Mouse (Mus musculus) CH12.LX (cell line): ENCODE results near the gene Cbfa2t3. TPM values are rescaled to one million over a fixed set of nuclear protein-coding genes. Genes with fewer than 3 reads are reported as not detected.

Experiments used
- DNase-seq: peaks from one replicate; pipeline ENCODE4 v3.0.0-alpha.2; 2013; ENCODE audit errors: extremely low read depth
- H3K27ac ChIP-seq: 2 replicates; pipeline ENCODE4 v1.5.1; 2012; ENCODE audit warnings: low read depth, mild to moderate bottlenecking, control low read depth, moderate library complexity; ENCODE audit not compliant: insufficient read depth
- H3K27me3 ChIP-seq: replicated peaks from 2 replicates; pipeline ENCODE3; 2012; ENCODE audit warnings: inconsistent platforms
- H3K36me3 ChIP-seq, 2 experiments: replicated peaks in 1 of 2; 2 replicates each; pipeline versions ENCODE3 to v1.6.1; 2012; ENCODE audit warnings: inconsistent platforms in 1 of 2, low read length in 1 of 2, mild to moderate bottlenecking in 1 of 2, mixed read lengths in 1 of 2, moderate library complexity in 1 of 2; ENCODE audit not compliant: control insufficient read depth in 1 of 2, insufficient read depth in 1 of 2
- H3K4me1 ChIP-seq, 2 experiments: 2 replicates each; pipeline ENCODE4 v1.6.1; 2012; ENCODE audit warnings: inconsistent platforms in 1 of 2, moderate library complexity in 1 of 2; ENCODE audit not compliant: insufficient read depth in 2 of 2, control insufficient read depth in 1 of 2
- H3K4me2 ChIP-seq: 2 replicates; pipeline ENCODE4 v1.6.1; 2012; ENCODE audit warnings: low read depth, mild to moderate bottlenecking, control low read depth; ENCODE audit not compliant: poor library complexity, insufficient read depth, severe bottlenecking
- H3K4me3 ChIP-seq, 3 experiments: fragments of 150-350 bp in 1 of 3; sonication (generic) in 1 of 3; replicated peaks in 1 of 3; 2 replicates each; pipeline versions ENCODE3 to v1.5.1; 2011 to 2012; ENCODE audit warnings: low read depth in 2 of 3, low read length in 2 of 3, mild to moderate bottlenecking in 2 of 3, moderate library complexity in 2 of 3, control low read depth in 1 of 3, improper control_type of control experiment in 1 of 3, inconsistent platforms in 1 of 3, mixed read lengths in 1 of 3; ENCODE audit not compliant: poor library complexity in 1 of 3
- H3K79me2 ChIP-seq: replicated peaks from 2 replicates; pipeline ENCODE4 v1.6.1; 2012; ENCODE audit warnings: mild to moderate bottlenecking, moderate library complexity; ENCODE audit not compliant: control insufficient read depth, poor library complexity, insufficient read depth, severe bottlenecking; ENCODE audit errors: extremely low read depth
- H3K9ac ChIP-seq: 2 replicates; pipeline ENCODE4 v1.6.1; 2012; ENCODE audit warnings: low read depth, mild to moderate bottlenecking, control low read depth, moderate library complexity; ENCODE audit not compliant: insufficient read depth
- H3K9me3 ChIP-seq: replicated peaks from 2 replicates; pipeline ENCODE3; 2012; ENCODE audit warnings: low read length, inconsistent platforms, mixed read lengths
- BHLHE40 ChIP-seq: IDR thresholded peaks from 2 replicates; pipeline ENCODE4 v1.6.1; 2011; ENCODE audit warnings: mild to moderate bottlenecking, low read depth, low read length, improper control_type of control experiment
- CHD1 ChIP-seq: IDR thresholded peaks from 2 replicates; pipeline ENCODE4 v1.6.1; 2012; ENCODE audit warnings: low read depth, low read length, improper control_type of control experiment, inconsistent platforms
- CHD2 ChIP-seq: IDR thresholded peaks from 2 replicates; pipeline ENCODE4 v1.6.1; 2011; ENCODE audit warnings: low read length, improper control_type of control experiment
- CTCF ChIP-seq, 2 experiments: IDR thresholded peaks in 1 of 2; conservative IDR thresholded peaks in 1 of 2; 2 replicates each; pipeline ENCODE4 v1.5.1; 2011 to 2012; ENCODE audit warnings: low read depth in 2 of 2, low read length in 2 of 2, improper control_type of control experiment in 1 of 2, inconsistent platforms in 1 of 2, mild to moderate bottlenecking in 1 of 2, moderate library complexity in 1 of 2
- E2F4 ChIP-seq: IDR thresholded peaks from 2 replicates; pipeline ENCODE4 v1.6.1; 2011; ENCODE audit warnings: low read depth, low read length, improper control_type of control experiment; ENCODE audit not compliant: insufficient replicate concordance
- ELF1 ChIP-seq: IDR thresholded peaks from 2 replicates; pipeline ENCODE4 v1.6.1; 2014; ENCODE audit warnings: low read depth, mild to moderate bottlenecking, inconsistent platforms, low read length, improper control_type of control experiment
- EP300 ChIP-seq: IDR thresholded peaks from 2 replicates; pipeline ENCODE4 v1.6.1; 2011; ENCODE audit warnings: low read length, improper control_type of control experiment
- ETS1 ChIP-seq: conservative IDR thresholded peaks from 2 replicates; pipeline ENCODE4 v1.6.1; 2012; ENCODE audit warnings: low read depth, mild to moderate bottlenecking, inconsistent platforms, low read length, improper control_type of control experiment, moderate library complexity
- GABPA ChIP-seq: IDR thresholded peaks from 2 replicates; pipeline ENCODE4 v1.6.1; 2012; ENCODE audit warnings: low read depth, low read length, improper control_type of control experiment, inconsistent platforms; ENCODE audit not compliant: insufficient replicate concordance
- HCFC1 ChIP-seq: IDR thresholded peaks from 2 replicates; pipeline ENCODE4 v1.6.1; 2012; ENCODE audit warnings: low read depth, mild to moderate bottlenecking, inconsistent platforms, low read length, improper control_type of control experiment
- IRF4 ChIP-seq: IDR thresholded peaks from 2 replicates; pipeline ENCODE4 v1.6.1; 2014; ENCODE audit warnings: low read depth, mild to moderate bottlenecking, inconsistent platforms, low read length, improper control_type of control experiment
- JUND ChIP-seq: conservative IDR thresholded peaks from 2 replicates; pipeline ENCODE4 v1.6.1; 2011; ENCODE audit warnings: low read depth, low read length, improper control_type of control experiment
- KAT2A ChIP-seq: IDR thresholded peaks from 2 replicates; pipeline ENCODE4 v1.6.1; 2012; ENCODE audit warnings: low read length, improper control_type of control experiment, inconsistent platforms; ENCODE audit not compliant: insufficient replicate concordance
- MAFK ChIP-seq: IDR thresholded peaks from 2 replicates; pipeline ENCODE4 v1.6.1; 2011; ENCODE audit warnings: low read length, improper control_type of control experiment; ENCODE audit not compliant: insufficient replicate concordance
- MAX ChIP-seq: IDR thresholded peaks from 2 replicates; pipeline ENCODE4 v1.6.1; 2011; ENCODE audit warnings: low read length, improper control_type of control experiment
- MAZ ChIP-seq: IDR thresholded peaks from 2 replicates; pipeline ENCODE4 v1.6.1; 2012; ENCODE audit warnings: low read depth, mild to moderate bottlenecking, inconsistent platforms, low read length, improper control_type of control experiment, moderate library complexity
- MEF2A ChIP-seq: IDR thresholded peaks from 2 replicates; pipeline ENCODE4 v1.6.1; 2014; ENCODE audit warnings: low read depth, mild to moderate bottlenecking, inconsistent platforms, low read length, improper control_type of control experiment, borderline replicate concordance
- MYC ChIP-seq: IDR thresholded peaks from 2 replicates; pipeline ENCODE4 v1.6.1; 2011; ENCODE audit warnings: low read depth, mild to moderate bottlenecking, improper control_type of control experiment, low read length
- PAX5 ChIP-seq: IDR thresholded peaks from 2 replicates; pipeline ENCODE4 v1.6.1; 2012; ENCODE audit warnings: low read length, inconsistent platforms, mixed read lengths
- POLR2A ChIP-seq: IDR thresholded peaks from 2 replicates; pipeline ENCODE4 v1.6.1; 2011; ENCODE audit warnings: low read depth, mild to moderate bottlenecking, improper control_type of control experiment, low read length
- POLR2AphosphoS2 ChIP-seq: IDR thresholded peaks from 2 replicates; pipeline ENCODE4 v1.6.1; 2011; ENCODE audit warnings: low read depth, low read length, improper control_type of control experiment
- RAD21 ChIP-seq: IDR thresholded peaks from 2 replicates; pipeline ENCODE4 v1.6.1; 2011; ENCODE audit warnings: low read depth, mild to moderate bottlenecking, low read length, improper control_type of control experiment, moderate library complexity
- RCOR1 ChIP-seq: conservative IDR thresholded peaks from 2 replicates; pipeline ENCODE4 v1.6.1; 2012; ENCODE audit warnings: low read depth, mild to moderate bottlenecking, inconsistent platforms, low read length, improper control_type of control experiment
- SIN3A ChIP-seq: IDR thresholded peaks from 2 replicates; pipeline ENCODE4 v1.6.1; 2012; ENCODE audit warnings: low read length, improper control_type of control experiment, inconsistent platforms
- SMC3 ChIP-seq: IDR thresholded peaks from 2 replicates; pipeline ENCODE4 v1.6.1; 2011; ENCODE audit warnings: low read depth, low read length, improper control_type of control experiment
- UBTF ChIP-seq: IDR thresholded peaks from 2 replicates; pipeline ENCODE4 v1.6.1; 2012; ENCODE audit warnings: low read depth, mild to moderate bottlenecking, inconsistent platforms, low read length, improper control_type of control experiment, moderate library complexity
- USF2 ChIP-seq: conservative IDR thresholded peaks from 2 replicates; pipeline ENCODE4 v1.6.1; 2011; ENCODE audit warnings: low read depth, low read length, improper control_type of control experiment
- ZC3H11A ChIP-seq: IDR thresholded peaks from 2 replicates; pipeline ENCODE4 v1.6.1; 2012; ENCODE audit warnings: low read depth, mild to moderate bottlenecking, inconsistent platforms, low read length, improper control_type of control experiment
- ZKSCAN1 ChIP-seq: IDR thresholded peaks from 2 replicates; pipeline ENCODE4 v1.6.1; 2012; ENCODE audit warnings: low read depth, inconsistent platforms, low read length, improper control_type of control experiment, borderline replicate concordance
- ZMIZ1 ChIP-seq: IDR thresholded peaks from 2 replicates; pipeline ENCODE4 v1.6.1; 2012; ENCODE audit warnings: low read depth, mild to moderate bottlenecking, inconsistent platforms, low read length, improper control_type of control experiment
- ZNF384 ChIP-seq: IDR thresholded peaks from 2 replicates; pipeline ENCODE4 v1.6.1; 2012; ENCODE audit warnings: low read depth, low read length, improper control_type of control experiment, inconsistent platforms
- dilution Hi-C: fragments of 300-500 bp; cut with MboI; formaldehyde crosslinking; loops from 2 replicates; pipeline ENCODE4 v1.14.3; 2020; ENCODE audit warnings: low sequenced_read_pairs; ENCODE audit not compliant: extremely low pct_unique_long_range_greater_than_20kb, extremely low pct_ligation_motif_present
- in situ Hi-C: fragments of 300-500 bp; cut with MboI; formaldehyde crosslinking; loops from 3 replicates; pipeline ENCODE4 v1.14.3; 2019; ENCODE audit warnings: low sequenced_read_pairs, low pct_ligation_motif_present, low pct_unique_long_range_greater_than_20kb, mixed read lengths
- polyA plus RNA-seq: library from polyadenylated mRNA; unstranded; fragments of >175 nt; gene quantifications from 2 replicates; pipeline ENCODE4 v1.2.1, GENCODE M21; 2012; ENCODE audit warnings: low read depth; ENCODE audit not compliant: insufficient read length
- total RNA-seq, 2 experiments: library from RNA; depleted of rRNA; stranded (reverse); fragments of 300-350 nt in 1 of 2; fragments of >200 nt in 1 of 2; gene quantifications; 2 replicates each; pipeline ENCODE4 v1.2.3; 2012 to 2014

Cbfa2t3 gene
- total and polyA plus RNA-seq, 3 experiments: 0.47 to 22.6 (median 2.1) TPM

- peaks cover 71 to 82% of the 10 kb centered on the region in 2 experiments for H3K4me1 ChIP-seq
- H3K4me2 ChIP-seq: peak overlapping the region; percentile 61
- peak overlapping the region; percentile 16 to 72 (median 20) for H3K4me3 ChIP-seq
- H3K27ac ChIP-seq: no peak overlapping the region
- peaks cover 0 to 61% of the 10 kb centered on the region in 2 experiments for H3K36me3 ChIP-seq
- in situ Hi-C loops: loop anchor here (5.0 kb wide), 1 partner anchor 122 kb away; no protein-coding TSS in a partner anchor
- no peak overlapping the region for H3K9ac ChIP-seq
- no peaks in the 10 kb centered on the region for H3K27me3 ChIP-seq
- H3K79me2 ChIP-seq: peaks cover 23% of the 10 kb centered on the region
- H3K9me3 ChIP-seq: no peaks in the 10 kb centered on the region
- dilution Hi-C loops: no loop called here
- TF ChIP-seq ZNF384: no peak
- TF ChIP-seq POLR2AphosphoS2: no peak
- no peak for TF ChIP-seq MAFK
- no peak for TF ChIP-seq ZC3H11A
- TF ChIP-seq MAX: no peak
- no peak for TF ChIP-seq USF2
- no peak for TF ChIP-seq E2F4
- no peak for TF ChIP-seq PAX5
- TF ChIP-seq ELF1: no peak
- no peak for TF ChIP-seq JUND
- TF ChIP-seq MYC: no peak
- no peak for TF ChIP-seq POLR2A
- no peak for TF ChIP-seq MEF2A
- no peak for TF ChIP-seq KAT2A
- TF ChIP-seq UBTF: no peak
- TF ChIP-seq GABPA: no peak
- TF ChIP-seq ZMIZ1: no peak
- TF ChIP-seq EP300: no peak
- TF ChIP-seq SMC3: no peak
- no peak for DNase-seq
Measured at GRCm38 (mm10) chr8:122695438-122696042, 3.4 kb downstream of the Cbfa2t3 start.

DNA sequence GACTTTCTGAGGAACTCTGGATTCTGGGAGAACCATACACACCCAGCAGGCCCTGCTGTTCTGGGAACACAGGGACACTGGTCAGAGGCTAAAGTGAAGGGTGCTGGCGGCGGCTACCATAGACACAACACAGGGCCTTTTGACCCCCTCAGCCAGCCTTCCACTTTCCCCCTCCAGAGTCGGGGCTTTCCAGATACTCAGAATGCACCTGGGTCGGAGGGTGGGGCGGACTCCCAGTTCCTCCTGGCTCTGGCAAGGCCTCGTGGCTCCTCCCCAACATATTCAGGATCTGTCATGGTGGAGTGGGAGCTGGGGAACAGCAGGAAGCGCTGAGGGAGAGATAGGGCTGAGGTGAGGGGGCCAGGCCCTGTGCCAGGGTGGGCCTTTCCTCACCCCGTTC, 6.8 kb downstream of the Cbfa2t3 start:
- Histone ChIP-seq H3K4me1 (peaks cover 73 to 96% of the 10 kb centered on the region in 2 experiments), H3K9ac (no peak overlapping the region), H3K27ac (peak overlapping the region; percentile 12; the same call in 1 of the 2 replicates), H3K79me2 (peaks cover 30% of the 10 kb centered on the region), H3K4me2 (peak overlapping the region; percentile 80), H3K9me3 (no peaks in the 10 kb centered on the region), H3K4me3 (peak overlapping the region in 1 of 3 experiments; percentile 4), H3K27me3 (no peaks in the 10 kb centered on the region), H3K36me3 (peaks cover 17 to 93% of the 10 kb centered on the region in 2 experiments)
- dilution Hi-C loops: no loop called here
- no peak for DNase-seq
- in situ Hi-C loops: no loop called here
- peak; percentile 42; the same call in 1 of the 2 replicates for TF ChIP-seq MYC
- TF ChIP-seq BHLHE40: peak; percentile 53
- TF ChIP-seq SIN3A: peak; percentile 70; the same call in 1 of the 2 replicates
- TF ChIP-seq RCOR1: peak; percentile 75
- no peak for TF ChIP-seq SMC3
- TF ChIP-seq MAFK: no peak
- peak; percentile 15; the same call in 1 of the 2 replicates for TF ChIP-seq HCFC1
- 0 out of 2 replicates have a peak, but pooled peaks have one; percentile 46 for TF ChIP-seq MEF2A
- TF ChIP-seq ELF1: peak; percentile 33; the same call in 1 of the 2 replicates
- 0 out of 2 replicates have a peak, but pooled peaks have one; percentile 21 for TF ChIP-seq JUND
- TF ChIP-seq POLR2A: 0 out of 2 replicates have a peak, but pooled peaks have one; percentile 0
- TF ChIP-seq CHD1: no peak
- TF ChIP-seq MAZ: peak; percentile 96
- TF ChIP-seq ETS1: 0 out of 2 replicates have a peak, but pooled peaks have one; percentile 50
- 0 out of 2 replicates have a peak, but pooled peaks have one; percentile 40 for TF ChIP-seq CHD2
- no peak for TF ChIP-seq CTCF (conservative IDR thresholded peaks at IDR 0.05 in 1 of 2, IDR thresholded peaks at IDR 0.05 in 1 of 2; ENCODE audit: low read depth in 2 of 2, low read length in 2 of 2)
- TF ChIP-seq ZKSCAN1: no peak
- peak; percentile 83 for TF ChIP-seq EP300
- TF ChIP-seq RAD21: no peak
- TF ChIP-seq KAT2A: no peak
- peak; percentile 97 for TF ChIP-seq IRF4
